Comparison of ENCODE assay signal across 9 mouse cellular contexts in genomic region chr1:189026885-189027284, GRCm38 (mm10). TPM values are rescaled to one million over a fixed set of nuclear protein-coding genes. Genes with fewer than 3 reads are reported as not detected.
A peak's percentile ranks its signal among the peaks of the same experiment; 100 is the strongest.
DNase-seq lines count a peak whose midpoint lies in the region; ATAC-seq and TF ChIP-seq lines count a peak whose summit lies in the region.
"Had no signal": no experiment of that assay in that cellular context is flagged by ENCODE, and none has a peak within 500 bp of the region (broad histone marks: within the 10 kb centered on the region; RNA-seq: fewer than 3 reads in every experiment).

No protein-coding gene starts in this region.

- 43% methylated on average over 8 of the region's 8 CpGs for WGBS in kidney, embryonic 16.5 days

- H3K27me3 ChIP-seq in MEL (ENCODE audit: control insufficient read depth in 1 of 2, insufficient read depth in 2 of 2, low read length in 2 of 2): no peaks in the 10 kb centered on the region
- no peaks in the 10 kb centered on the region for H3K27me3 ChIP-seq in kidney, embryonic 16.5 days (ENCODE audit: insufficient read depth, low read length)
- H3K27me3 ChIP-seq in splenic B cell, adult 2 months (ENCODE audit: control insufficient read depth, insufficient read depth, low read length, poor library complexity, severe bottlenecking): no peaks in the 10 kb centered on the region
- H3K27me3 ChIP-seq: neural tube, embryonic 13.5 days had no signal

- peak; percentile 23 for DNase-seq in cerebellum, adult 9-11 months
- no peak for DNase-seq in cerebellum, adult 11 months
- peak; percentile 57 to 63 for DNase-seq in layer of hippocampus, postnatal 10 days (ENCODE audit: low spot score in 2 of 2)
- DNase-seq in layer of hippocampus, adult 9-11 months: no peak
- DNase-seq in MEL (ENCODE audit: low read depth, low spot score): peak; percentile 54
- DNase-seq in splenic B cell, adult 2 months (ENCODE audit: low read depth, low spot score): peak; percentile 25

- H3K4me3 ChIP-seq in MEL (ENCODE audit: control insufficient read depth in 1 of 2, insufficient read depth in 1 of 2, low read depth in 2 of 2, low read length in 2 of 2): no peak overlapping the region
- H3K4me3 ChIP-seq in kidney, embryonic 16.5 days (ENCODE audit: low read length): no peak overlapping the region
- H3K4me3 ChIP-seq: neural tube, embryonic 13.5 days had no signal

- ATAC-seq in kidney, embryonic 16.5 days (ENCODE audit: low FRiP score, low TSS enrichment): peak; percentile 57; the same call in 1 of the 2 replicates
- ATAC-seq in megakaryocyte, adult 5-6 weeks (ENCODE audit: poor library complexity, severe bottlenecking): no peak

- TF ChIP-seq RAD21 in MEL (IDR thresholded peaks at IDR 0.05; ENCODE audit: low read depth, low read length): peak; percentile 71

- H3K4me1 ChIP-seq in MEL (ENCODE audit: control insufficient read depth in 1 of 2, insufficient read depth in 2 of 2, low read length in 2 of 2): no peaks in the 10 kb centered on the region
- no peaks in the 10 kb centered on the region for H3K4me1 ChIP-seq in kidney, embryonic 16.5 days (ENCODE audit: insufficient read depth, low read length)
- H3K4me1 ChIP-seq: neural tube, embryonic 13.5 days had no signal

- TF ChIP-seq EP300 in MEL (IDR thresholded peaks at IDR 0.05; ENCODE audit: low read depth in 1 of 2, low read length in 2 of 2): no peak

- no peak overlapping the region for H3K9ac ChIP-seq in MEL (ENCODE audit: control insufficient read depth, low read depth, low read length, poor library complexity, severe bottlenecking)
- no peak overlapping the region for H3K9ac ChIP-seq in kidney, embryonic 16.5 days (replicated peaks; ENCODE audit: low read length)
- H3K9ac ChIP-seq: neural tube, embryonic 13.5 days had no signal

- no peak overlapping the region for H3K4me2 ChIP-seq in kidney, embryonic 16.5 days (replicated peaks; ENCODE audit: low read depth, low read length)
- H3K4me2 ChIP-seq: neural tube, embryonic 13.5 days had no signal

- no peaks in the 10 kb centered on the region for H3K9me3 ChIP-seq in MEL (replicated peaks; ENCODE audit: insufficient read depth, low read length)
- no peaks in the 10 kb centered on the region for H3K9me3 ChIP-seq in kidney, embryonic 16.5 days (ENCODE audit: low read length)
- H3K9me3 ChIP-seq: neural tube, embryonic 13.5 days had no signal

- no peak for TF ChIP-seq POLR2A in MEL (IDR thresholded peaks at IDR 0.05; ENCODE audit: control insufficient read depth in 1 of 2, insufficient read depth in 1 of 2, low read depth in 1 of 2, low read length in 2 of 2, poor library complexity in 1 of 2)

- no peak overlapping the region for H3K27ac ChIP-seq in MEL (ENCODE audit: control insufficient read depth, low read depth, low read length)
- no peak overlapping the region for H3K27ac ChIP-seq in kidney, embryonic 16.5 days (ENCODE audit: low read length)
- H3K27ac ChIP-seq: neural tube, embryonic 13.5 days had no signal

- no peaks in the 10 kb centered on the region for H3K79me2 ChIP-seq in MEL (ENCODE audit: control insufficient read depth, insufficient read depth, low read length, poor library complexity)

- peak in 1 of 3 experiments; percentile 66; a peak in 2 of 6 replicates for TF ChIP-seq CTCF in MEL (IDR thresholded peaks at IDR 0.05 in 2 of 3, conservative IDR thresholded peaks at IDR 0.05 in 1 of 3; ENCODE audit: control insufficient read depth in 1 of 3, insufficient read depth in 1 of 3, low read depth in 2 of 3, low read length in 3 of 3, poor library complexity in 1 of 3, severe bottlenecking in 1 of 3)

- no peaks in the 10 kb centered on the region for H3K36me3 ChIP-seq in MEL (ENCODE audit: control insufficient read depth in 1 of 2, insufficient read depth in 2 of 2, low read length in 2 of 2)
- no peaks in the 10 kb centered on the region for H3K36me3 ChIP-seq in kidney, embryonic 16.5 days (ENCODE audit: insufficient read depth, low read length)
- no peaks in the 10 kb centered on the region for H3K36me3 ChIP-seq in splenic B cell, adult 2 months (ENCODE audit: control insufficient read depth, insufficient read depth, low read length, poor library complexity, severe bottlenecking)
- H3K36me3 ChIP-seq: neural tube, embryonic 13.5 days had no signal

TF ChIP-seq in MEL, 35 proteins besides CTCF, POLR2A, EP300 and RAD21:
- TF ChIP-seq RCOR1 (IDR thresholded peaks at IDR 0.05; ENCODE audit: low read depth, low read length) (no peak), ZC3H11A (IDR thresholded peaks at IDR 0.05; ENCODE audit: low read depth, low read length) (0 out of 2 replicates have a peak, but pooled peaks have one; percentile 7), SMC3 (IDR thresholded peaks at IDR 0.05; ENCODE audit: low read depth, low read length) (peak; percentile 54), ELF1 (IDR thresholded peaks at IDR 0.05; ENCODE audit: low read depth, low read length) (no peak), TAL1 (IDR thresholded peaks at IDR 0.05; ENCODE audit: low read length) (no peak)

RNA-seq across cellular contexts. Expression of gene Kctd3, which starts 19.2 kb away (rescaled TPM):
- total RNA-seq in layer of hippocampus, postnatal 10 days (2021): 100 to 1,000 TPM; 104 to 113 TPM
- total RNA-seq in MEL (2012; rRNA removed): 26.8 and 27.7 TPM in 2 replicates
- polyA plus RNA-seq in MEL (2012; ENCODE audit: insufficient read depth in 1 of 2, insufficient read length in 2 of 2, low read depth in 1 of 2, low replicate concordance in 2 of 2, missing spikeins in 1 of 2): 10 to 100 TPM in 1 of 2 experiments, not detected in 1; 42.3 TPM
- polyA plus RNA-seq in kidney, embryonic 16.5 days (2015; fragmentation: Nextera tagmentation; extraction: Ambion mirVana): 26.9 and 28.4 TPM in 2 replicates
- 6.2 and 7.5 TPM in 2 replicates for total RNA-seq in megakaryocyte, adult 5-6 weeks (2015)
- total RNA-seq in megakaryocyte, adult 5-6 weeks (2017): 8.3 and 17.5 TPM in 2 replicates

Comparison
In these comparisons a context has a peak if more than half of its experiments do, and no peak if none do; other contexts are left out.
1. DNase-seq: peak in cerebellum, adult 9-11 months (single experiment), layer of hippocampus, postnatal 10 days (2 of 2), MEL (single experiment) and splenic B cell, adult 2 months (single experiment); none in cerebellum, adult 11 months (single experiment) and layer of hippocampus, adult 9-11 months (single experiment).